Mouse (Mus musculus) testis, postnatal 14 days (tissue): ENCODE measurements around the gene 9230112D13Rik.
A peak's percentile ranks its signal among the peaks of the same experiment; 100 is the strongest.

Source experiments
- DNase-seq: peaks from one replicate; pipeline ENCODE4 v3.0.0; 2021; ENCODE audit warnings: low spot score

9230112D13Rik gene

GRCm38 (mm10) chr14:34522701-34523100, at the start of gene 9230112D13Rik:
Gene 9230112D13Rik, minus strand, starts transcription at chr14:34522801.
- no peak for DNase-seq

GRCm38 (mm10) chr14:34571610-34572387, 49.2 kb upstream of the 9230112D13Rik start:
- no peak for DNase-seq

DNA sequence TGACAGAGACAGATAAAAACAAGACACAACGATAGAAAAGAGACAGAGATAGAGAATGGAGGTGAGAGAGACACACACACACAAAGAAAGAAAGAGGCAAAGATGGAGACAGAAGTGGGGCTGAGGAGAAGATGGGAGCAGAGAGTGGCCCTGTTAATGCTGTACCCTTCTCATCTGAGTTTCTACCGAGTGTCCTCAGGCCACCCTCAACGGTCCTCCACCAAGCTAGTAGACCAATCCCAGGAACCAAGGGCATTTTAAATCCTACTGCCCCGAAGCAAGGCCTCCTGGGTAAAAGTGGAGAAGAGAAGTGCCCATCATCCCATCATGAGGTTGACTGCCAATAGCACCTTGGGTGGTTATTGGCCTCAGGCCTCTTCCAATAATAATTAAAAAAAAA, 48.3 kb upstream of the 9230112D13Rik start:
- no peak for DNase-seq

- DNase-seq, result peak; percentile 76
These were observed 47.7 kb upstream of the 9230112D13Rik start for GRCm38 (mm10) chr14:34570294-34570693.

- DNase-seq, result no peak
These were observed 47.1 kb upstream of the 9230112D13Rik start for GRCm38 (mm10) chr14:34569534-34570194.

DNA sequence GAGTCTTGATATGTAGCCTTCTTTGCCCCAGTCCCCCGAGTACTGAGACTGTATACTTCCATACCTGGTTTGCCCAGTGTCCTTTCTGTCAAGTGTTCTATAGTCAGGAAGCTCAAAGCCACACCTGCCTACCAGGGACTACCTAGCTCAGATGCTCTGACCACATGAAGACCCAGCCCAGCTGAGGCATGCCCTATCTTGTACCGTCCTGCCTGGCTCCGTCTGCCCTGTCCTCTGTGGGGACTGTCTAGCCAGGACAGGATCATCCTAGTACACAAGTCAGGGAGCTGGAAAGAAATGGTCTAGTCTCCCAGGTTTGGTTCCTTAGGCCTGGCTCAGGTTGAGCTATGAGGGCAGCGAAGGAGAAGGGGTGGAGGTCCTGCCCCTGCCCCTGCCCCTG, 46.0 kb upstream of the 9230112D13Rik start:
- DNase-seq, result no peak

DNA sequence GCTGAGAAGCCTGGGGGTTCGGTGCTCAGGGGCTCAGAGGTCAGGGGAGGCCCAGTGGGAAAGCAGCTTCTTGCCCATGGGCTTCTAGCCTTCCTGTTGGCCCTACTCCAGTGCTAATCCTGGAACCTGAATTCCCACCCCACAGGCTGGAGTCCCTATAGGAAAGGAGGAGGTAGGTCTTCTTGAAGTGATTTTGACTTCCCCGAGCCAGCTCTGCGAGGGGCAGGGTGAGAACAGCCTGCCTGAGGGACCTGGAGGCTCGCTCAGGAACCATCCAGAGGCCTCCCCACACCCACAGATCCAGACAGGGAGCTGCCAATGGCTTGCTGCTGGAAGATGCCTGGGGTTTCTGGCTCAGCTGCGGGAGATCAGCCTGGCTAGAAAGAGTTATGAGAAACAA, 45.1 kb upstream of the 9230112D13Rik start:
- DNase-seq, result no peak

DNA sequence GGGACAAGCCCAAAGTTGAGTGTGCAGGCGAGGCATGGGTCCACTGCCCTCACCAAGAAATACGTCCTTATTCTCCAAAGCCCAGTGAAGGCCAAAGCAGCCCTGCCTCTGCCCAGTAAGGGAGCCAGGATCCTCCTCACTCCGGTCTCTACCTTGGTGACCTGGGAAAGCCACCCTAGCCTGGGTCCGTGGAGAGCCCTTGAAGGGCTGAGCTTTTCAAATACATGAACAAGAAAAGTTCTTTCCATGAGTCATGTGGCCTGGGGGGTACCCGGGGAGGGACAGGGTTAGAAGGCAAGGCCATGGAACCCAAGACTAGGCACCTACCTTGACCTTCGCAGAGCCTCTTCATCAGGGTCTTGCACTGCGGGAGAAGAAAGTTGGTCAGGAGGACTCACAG, 43.9 kb upstream of the 9230112D13Rik start:
- no peak for DNase-seq

GRCm38 (mm10) chr14:34565711-34566110, 43.1 kb upstream of the 9230112D13Rik start:
- peak; percentile 59 for DNase-seq

GRCm38 (mm10) chr14:34564646-34565045, 42.0 kb upstream of the 9230112D13Rik start:
- no peak for DNase-seq

DNA sequence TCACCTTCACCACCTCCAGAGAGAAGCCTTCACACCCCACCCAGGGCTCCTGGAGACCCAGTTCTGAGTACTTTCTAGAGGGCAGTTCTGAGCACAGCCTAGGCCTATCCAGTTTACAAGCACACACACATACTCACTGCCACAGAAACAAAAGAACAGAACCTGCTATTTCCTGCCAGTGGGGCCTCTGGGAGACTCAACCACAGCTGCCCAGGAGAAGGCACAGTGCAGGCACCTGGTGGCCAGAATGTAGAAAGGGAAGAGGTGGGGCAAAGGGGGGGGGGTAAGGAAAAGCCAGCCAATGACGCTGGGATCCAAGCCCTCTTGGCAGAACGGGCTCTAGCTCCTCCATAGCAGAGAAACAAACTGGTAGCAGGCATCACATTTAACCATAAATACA, 39.8 kb upstream of the 9230112D13Rik start:
- DNase-seq, result no peak

GRCm38 (mm10) chr14:34561647-34562046, 39.0 kb upstream of the 9230112D13Rik start:
- no peak for DNase-seq

DNA sequence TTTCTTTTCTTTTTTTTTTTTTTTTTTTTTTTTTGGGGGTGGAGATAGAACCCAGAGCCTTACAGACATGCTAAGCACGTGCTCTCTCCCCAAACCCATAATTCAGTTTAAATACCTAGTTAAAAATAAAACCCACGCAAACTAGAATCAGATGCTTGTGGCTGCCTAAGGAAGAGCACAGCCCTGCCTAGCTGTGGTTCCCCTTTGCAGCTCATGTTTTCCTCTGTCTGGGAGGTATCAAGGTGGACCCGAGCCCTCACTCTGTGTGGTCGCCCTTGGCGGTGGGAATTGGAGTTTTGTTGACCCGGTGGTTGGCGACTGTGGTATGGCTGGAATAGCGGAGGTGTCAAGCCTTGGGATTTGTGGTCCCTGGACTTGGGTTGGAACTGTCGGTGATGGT, 36.3 kb upstream of the 9230112D13Rik start:
- no peak for DNase-seq

DNA sequence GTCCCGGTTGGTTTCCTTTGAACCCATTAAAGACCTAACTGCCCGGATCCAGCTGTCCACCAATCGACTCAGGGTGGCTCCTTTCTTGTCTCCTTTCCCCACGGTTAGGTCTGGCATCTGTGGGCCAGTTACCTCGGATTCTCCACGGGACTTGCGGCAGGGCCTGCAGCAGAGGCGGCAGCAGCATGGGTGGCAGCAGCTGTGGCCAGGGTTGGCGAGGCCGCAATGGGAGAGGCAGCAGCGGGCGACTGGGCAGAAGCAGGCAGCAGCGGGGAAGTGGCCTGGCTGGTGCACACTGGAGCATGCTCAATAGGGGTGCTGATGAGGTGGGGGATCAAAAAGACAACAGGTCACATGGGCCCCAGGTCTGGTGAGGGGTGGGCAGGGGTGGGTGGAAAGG, 32.6 kb upstream of the 9230112D13Rik start:
- no peak for DNase-seq

GRCm38 (mm10) chr14:34554047-34554446, 31.4 kb upstream of the 9230112D13Rik start:
- no peak for DNase-seq

DNA sequence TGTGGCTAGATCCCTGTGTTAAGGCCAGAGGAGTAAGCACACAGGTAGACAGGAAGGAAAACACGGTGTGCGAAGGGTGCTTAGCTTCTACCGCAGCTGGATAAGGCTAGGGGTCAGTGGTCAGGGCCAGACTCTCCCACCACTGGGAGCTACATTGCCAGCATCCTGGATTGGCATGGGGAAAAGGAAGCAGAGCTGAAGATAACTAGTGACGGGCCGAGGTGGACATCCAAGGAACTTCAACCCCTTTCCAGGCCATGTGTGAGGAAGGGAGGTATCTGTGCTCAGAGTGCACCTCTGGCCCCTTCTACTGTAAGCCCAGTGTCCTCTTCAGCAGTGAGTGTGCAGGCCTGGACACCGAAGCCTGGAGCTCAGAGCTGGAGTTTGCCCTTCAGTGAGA, 30.9 kb upstream of the 9230112D13Rik start:
- no peak for DNase-seq

GRCm38 (mm10) chr14:34552226-34552625, 29.6 kb upstream of the 9230112D13Rik start:
- no peak for DNase-seq

- DNase-seq, result peak; percentile 83
These were observed 26.5 kb upstream of the 9230112D13Rik start for GRCm38 (mm10) chr14:34549004-34549671.

DNA sequence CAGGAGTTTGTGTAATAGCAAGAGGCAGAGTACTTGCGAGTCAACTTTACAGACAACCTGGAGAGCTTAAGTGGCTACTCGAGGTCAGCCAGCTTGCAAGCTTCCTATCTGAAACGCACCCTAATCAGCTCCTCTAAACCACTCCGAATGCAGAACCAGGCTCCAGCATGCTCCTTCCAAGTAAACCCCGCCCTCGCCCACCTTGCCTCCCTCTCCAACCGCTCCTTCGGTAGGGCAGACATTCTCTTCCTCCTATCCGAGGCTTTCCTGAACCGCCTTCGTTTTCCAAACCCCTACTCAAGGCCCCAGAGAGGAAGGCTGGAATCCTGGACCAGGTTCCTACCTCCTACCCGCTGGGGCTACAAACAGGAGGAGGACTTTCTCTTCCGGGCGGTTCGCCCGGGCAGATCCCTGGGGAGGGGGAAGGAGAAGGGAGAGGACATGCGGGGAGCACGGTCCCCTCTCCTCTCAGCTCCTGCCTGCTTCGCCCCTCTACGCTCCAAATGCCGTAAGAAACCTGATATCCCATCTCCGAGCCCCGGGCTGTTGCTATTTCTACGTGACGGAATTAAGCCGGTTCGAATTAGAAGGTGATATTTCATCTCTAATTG, 25.9 kb upstream of the 9230112D13Rik start:
- DNase-seq, result peak; percentile 66

GRCm38 (mm10) chr14:34544545-34544944, 21.9 kb upstream of the 9230112D13Rik start:
- DNase-seq, result no peak

DNA sequence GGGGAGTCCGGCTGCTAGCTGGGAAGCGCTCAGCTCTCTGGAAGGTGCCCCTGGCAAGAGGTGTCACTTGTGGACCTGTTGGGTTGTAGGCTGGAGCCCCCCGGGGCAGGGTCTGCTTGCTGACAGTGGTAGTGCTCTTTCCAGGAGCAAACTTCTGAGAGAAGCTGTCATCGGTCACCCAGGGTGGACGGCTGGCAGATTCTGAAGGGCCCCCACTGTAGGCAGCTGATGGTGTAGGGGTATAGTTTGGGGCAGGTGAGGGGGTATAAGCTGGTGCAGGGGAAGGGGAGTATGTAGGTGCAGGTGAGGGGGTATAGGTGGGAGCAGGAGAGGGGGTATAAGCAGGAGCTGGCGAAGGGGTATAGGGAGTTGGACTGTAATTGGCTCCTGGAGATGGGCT, 21.4 kb upstream of the 9230112D13Rik start:
- DNase-seq, result no peak

DNA sequence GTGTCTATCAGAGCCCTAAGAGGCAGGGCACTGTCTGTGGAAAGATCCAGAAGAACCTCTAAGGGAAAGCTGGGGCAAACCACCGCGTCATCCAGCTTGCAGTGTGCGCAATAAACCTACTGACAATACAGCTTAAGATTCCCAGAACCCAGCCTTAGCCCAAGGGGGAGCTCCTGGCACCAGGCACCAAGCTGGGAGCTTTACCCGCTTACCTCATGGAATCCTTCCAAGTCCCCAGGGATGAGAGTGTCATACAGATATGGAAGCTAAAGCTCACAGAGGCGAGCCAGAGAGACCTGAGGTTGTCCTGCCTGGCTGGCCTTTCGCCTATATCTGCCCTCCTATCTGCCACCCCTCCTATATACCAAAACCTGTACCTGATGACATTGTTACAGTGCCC, 21.0 kb upstream of the 9230112D13Rik start:
- DNase-seq, result no peak

DNA sequence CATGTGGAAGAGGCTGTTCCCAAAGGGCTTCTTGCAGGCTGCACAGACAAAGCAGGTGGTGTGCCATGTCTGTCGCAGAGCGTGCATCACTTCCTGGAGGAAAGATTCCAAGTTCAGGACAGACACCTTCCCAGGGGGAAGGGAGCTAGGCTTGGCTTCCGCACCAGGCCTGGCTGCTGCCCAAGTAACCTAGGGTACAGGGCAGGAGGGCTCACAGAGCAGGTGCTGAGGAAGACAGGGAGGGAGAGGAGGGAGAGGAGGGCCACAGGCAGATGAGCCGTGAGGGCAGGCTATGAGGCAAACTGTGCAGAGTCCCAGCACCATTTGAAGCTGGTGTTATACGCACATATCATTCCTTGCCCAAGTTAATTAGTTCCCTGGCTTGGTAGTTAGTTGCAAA, 19.3 kb upstream of the 9230112D13Rik start:
- no peak for DNase-seq
